Mouse (Mus musculus): ENCODE results near the gene Armc8.

DNA sequence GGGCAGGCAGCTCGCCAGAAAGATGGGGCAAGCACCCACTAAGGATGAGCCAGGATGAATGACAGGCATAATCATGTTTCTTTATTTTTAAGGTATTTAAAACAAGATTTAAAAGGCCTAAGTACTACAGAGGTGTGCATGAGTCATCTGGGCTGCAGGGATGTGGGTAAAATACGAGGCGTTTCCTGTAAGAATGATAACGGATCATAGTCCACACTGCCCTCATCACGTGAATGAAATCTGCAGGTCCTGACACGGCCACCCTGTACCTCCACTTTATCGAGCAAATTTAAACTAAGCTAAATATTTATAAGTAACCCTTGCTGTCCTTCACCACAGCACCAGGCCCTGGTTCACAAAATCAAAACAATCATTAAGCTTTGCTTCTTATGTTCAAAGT is 62.8 kb downstream of the Armc8 start:
- no peak for TF ChIP-seq CTCF (IDR thresholded peaks at IDR 0.05; ENCODE audit: low read depth)
- no peak for TF ChIP-seq EP300 (IDR thresholded peaks at IDR 0.05; ENCODE audit: low read depth)

Measured in heart, postnatal 0 days (tissue).